Mouse (Mus musculus) ES-E14 (cell line): Measurements from ENCODE around the gene Samm50. TPM values are rescaled to one million over a fixed set of nuclear protein-coding genes. Genes with fewer than 3 reads are reported as not detected.

Experiments used
- DNase-seq: peaks from one replicate; pipeline ENCODE4 v3.0.0-alpha.2; 2013; ENCODE audit warnings: low read depth, low spot score
- H3K27ac ChIP-seq: 2 replicates; pipeline ENCODE4 v1.5.1; 2012; ENCODE audit warnings: low read depth, mild to moderate bottlenecking, low read length, moderate library complexity, mixed read lengths; ENCODE audit not compliant: poor library complexity, insufficient read depth, severe bottlenecking
- H3K36me3 ChIP-seq: 2 replicates; pipeline ENCODE4 v1.6.1; 2012; ENCODE audit warnings: mild to moderate bottlenecking, low read length, moderate library complexity, mixed read lengths; ENCODE audit not compliant: control insufficient read depth, poor library complexity, insufficient read depth, severe bottlenecking
- H3K4me1 ChIP-seq, 2 experiments: fragments of 150-350 bp in 1 of 2; sonication (generic) in 1 of 2; 2 replicates each; pipeline ENCODE4 v1.6.1; 2012; ENCODE audit warnings: low read length in 2 of 2, mild to moderate bottlenecking in 1 of 2, mixed read lengths in 1 of 2; ENCODE audit not compliant: control insufficient read depth in 2 of 2, insufficient read depth in 2 of 2, poor library complexity in 1 of 2
- H3K4me3 ChIP-seq, 2 experiments: fragments of 150-350 bp in 1 of 2; sonication (generic) in 1 of 2; 2 replicates each; pipeline ENCODE4 v1.5.1; 2012; ENCODE audit warnings: low read length in 2 of 2, low read depth in 1 of 2, mild to moderate bottlenecking in 1 of 2, mixed read lengths in 1 of 2; ENCODE audit not compliant: insufficient read depth in 1 of 2, poor library complexity in 1 of 2, severe bottlenecking in 1 of 2
- H3K9ac ChIP-seq: 2 replicates; pipeline ENCODE4 v1.6.1; 2012; ENCODE audit warnings: low read depth, mild to moderate bottlenecking, low read length, mixed read lengths; ENCODE audit not compliant: poor library complexity, insufficient read depth, severe bottlenecking
- H3K9me3 ChIP-seq: fragments of 150-350 bp; sonication (generic); 2 replicates; pipeline ENCODE4 v1.6.1; 2012; ENCODE audit warnings: low read depth, mild to moderate bottlenecking, low read length; ENCODE audit not compliant: control insufficient read depth, insufficient read depth
- CHD2 ChIP-seq: IDR thresholded peaks from 2 replicates; pipeline ENCODE4 v1.6.1; 2014; ENCODE audit warnings: mild to moderate bottlenecking, low read depth, low read length, inconsistent platforms
- HCFC1 ChIP-seq: IDR thresholded peaks from 2 replicates; pipeline ENCODE4 v1.6.1; 2012; ENCODE audit warnings: low read length, inconsistent platforms, borderline replicate concordance; ENCODE audit not compliant: insufficient read depth
- MAFK ChIP-seq: IDR thresholded peaks from 2 replicates; pipeline ENCODE4 v1.6.1; 2014; ENCODE audit warnings: mild to moderate bottlenecking, low read depth, low read length, inconsistent platforms; ENCODE audit not compliant: insufficient read depth
- ZC3H11A ChIP-seq: IDR thresholded peaks from 2 replicates; pipeline ENCODE4 v1.6.1; 2012; ENCODE audit warnings: low read depth, mild to moderate bottlenecking, inconsistent platforms, low read length, borderline replicate concordance
- ZNF384 ChIP-seq: IDR thresholded peaks from 2 replicates; pipeline ENCODE4 v1.6.1; 2012; ENCODE audit warnings: low read depth, low read length, inconsistent platforms
- in situ Hi-C, 2 experiments: fragments of 600-800 bp; cut with MboI; formaldehyde crosslinking; loops; one replicate each; pipeline ENCODE4 v1.15.1; 2025; ENCODE audit warnings: low sequenced_read_pairs in 2 of 2, inconsistent platforms in 1 of 2; ENCODE audit not compliant: unreplicated experiment in 2 of 2
- total RNA-seq: library from RNA; depleted of rRNA; stranded (reverse); fragments of 300-350 nt; gene quantifications from 2 replicates; pipeline ENCODE4 v1.2.3, GENCODE M21; 2012

Gene Samm50
- total RNA-seq, 1 experiment: 107 TPM

- H3K27ac ChIP-seq: no peak overlapping the region
- no peak overlapping the region for H3K9ac ChIP-seq
- no peak overlapping the region for H3K4me3 ChIP-seq
- DNase-seq: no peak
- no peaks in the 10 kb centered on the region for H3K9me3 ChIP-seq
- TF ChIP-seq MAFK (no peak), CHD2 (no peak), ZNF384 (no peak), HCFC1 (no peak), ZC3H11A (no peak)
- in situ Hi-C loops: loop anchor here in 1 of 2 experiments (25.0 kb wide), 1 partner anchor 359 kb away; no protein-coding TSS in a partner anchor
- no peaks in the 10 kb centered on the region for H3K4me1 ChIP-seq
- no peaks in the 10 kb centered on the region; the same call in 1 of the 2 replicates for H3K36me3 ChIP-seq
These were observed 61.7 kb downstream of the Samm50 start for GRCm38 (mm10) chr15:84253757-84254156.

DNA sequence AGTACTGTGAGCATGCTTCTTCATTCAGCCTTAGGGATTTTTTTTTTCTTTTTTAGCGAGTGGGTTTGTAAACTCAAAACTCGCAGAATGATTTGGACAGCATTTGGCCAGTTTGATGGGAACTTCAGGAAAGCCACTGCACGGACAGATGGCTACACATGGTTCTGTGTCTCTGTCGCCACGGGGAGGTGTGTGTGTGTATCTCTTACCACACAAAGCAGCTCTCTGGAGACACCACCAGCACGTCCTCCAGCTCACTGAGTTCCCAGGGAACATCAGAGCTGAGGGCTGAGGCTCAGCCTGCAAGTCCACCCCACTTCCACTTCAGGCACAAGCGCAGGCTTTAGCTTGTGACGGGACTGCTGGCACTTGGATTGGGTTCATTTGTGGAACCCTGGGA lies 62.3 kb downstream of the Samm50 start:
- no peak for DNase-seq
- Histone ChIP-seq H3K4me3 (no peak overlapping the region), H3K9me3 (no peaks in the 10 kb centered on the region), H3K4me1 (no peaks in the 10 kb centered on the region), H3K27ac (no peak overlapping the region), H3K9ac (no peak overlapping the region), H3K36me3 (no peaks in the 10 kb centered on the region; the same call in 1 of the 2 replicates)
- TF ChIP-seq ZC3H11A (no peak), ZNF384 (no peak), HCFC1 (no peak), CHD2 (no peak), MAFK (no peak)
- in situ Hi-C loops: loop anchor here in 1 of 2 experiments (25.0 kb wide), 1 partner anchor 358 kb away; no protein-coding TSS in a partner anchor

DNA sequence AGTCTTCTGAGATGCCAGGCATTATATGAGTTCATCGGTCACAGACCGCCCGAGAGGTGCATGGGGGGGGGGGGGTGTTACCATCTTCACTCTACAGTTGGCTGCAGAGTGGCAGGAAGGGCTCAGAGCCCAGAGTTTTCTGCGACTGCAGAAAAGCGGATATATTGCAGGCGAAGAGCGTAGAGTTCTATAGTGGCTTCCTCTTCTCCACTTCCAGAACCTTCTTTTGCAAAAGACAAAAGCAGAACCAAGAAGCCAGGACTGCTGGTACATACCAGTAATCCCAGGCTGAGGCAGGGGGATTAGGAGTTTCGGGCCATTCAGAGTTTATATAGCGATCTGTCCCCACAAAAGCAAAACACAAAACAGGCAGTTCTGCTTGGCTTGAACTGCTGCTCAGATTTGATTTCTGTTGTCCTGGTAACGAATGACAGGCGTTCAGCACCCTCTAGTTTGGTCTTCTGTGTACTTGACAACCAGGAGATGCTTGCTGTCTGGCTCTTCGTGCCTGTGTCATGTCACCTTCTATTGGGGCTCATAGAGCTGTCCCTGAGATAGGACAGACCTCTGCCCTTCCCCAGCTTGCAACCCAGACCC lies 64.3 kb downstream of the Samm50 start:
- Histone ChIP-seq H3K36me3 (no peaks in the 10 kb centered on the region), H3K9ac (no peak overlapping the region), H3K27ac (no peak overlapping the region), H3K4me1 (peaks cover 0 to 4% of the 10 kb centered on the region in 2 experiments; a peak in 1 of 4 replicates), H3K4me3 (no peak overlapping the region), H3K9me3 (no peaks in the 10 kb centered on the region)
- no peak for DNase-seq
- in situ Hi-C loops: loop anchor here in 1 of 2 experiments (25.0 kb wide), 1 partner anchor 356 kb away; no protein-coding TSS in a partner anchor
- no peak for TF ChIP-seq ZC3H11A
- no peak for TF ChIP-seq MAFK
- no peak for TF ChIP-seq CHD2
- no peak for TF ChIP-seq ZNF384
- no peak for TF ChIP-seq HCFC1

DNA sequence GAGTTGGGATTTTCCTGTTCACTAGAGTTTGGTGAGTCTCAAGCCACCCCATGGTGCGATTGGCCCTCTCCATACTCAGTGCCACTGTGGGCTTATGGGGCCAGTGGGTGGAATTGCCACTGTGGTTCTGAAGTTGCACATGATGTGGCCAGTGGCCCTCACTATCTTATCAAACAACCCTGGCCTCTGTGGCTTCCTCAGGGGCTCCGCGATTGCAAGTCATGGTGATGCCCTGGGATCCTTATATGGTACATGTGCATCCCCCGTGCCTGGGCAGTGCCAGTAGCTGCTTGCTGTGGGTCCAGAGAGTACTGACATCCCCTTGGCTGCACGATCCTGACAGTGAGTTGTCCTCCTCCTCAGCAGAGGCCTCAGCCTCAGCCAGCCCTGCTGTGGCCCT lies 64.8 kb downstream of the Samm50 start:
- Histone ChIP-seq H3K9ac (no peak overlapping the region), H3K36me3 (no peaks in the 10 kb centered on the region), H3K9me3 (no peaks in the 10 kb centered on the region), H3K4me1 (peaks cover 0 to 4% of the 10 kb centered on the region in 2 experiments; a peak in 1 of 4 replicates), H3K27ac (no peak overlapping the region), H3K4me3 (no peak overlapping the region)
- no peak for DNase-seq
- TF ChIP-seq ZNF384 (no peak), CHD2 (no peak), ZC3H11A (no peak), HCFC1 (no peak)
- in situ Hi-C loops: loop anchor here in 1 of 2 experiments (25.0 kb wide), 1 partner anchor 355 kb away; no protein-coding TSS in a partner anchor
